Mouse (Mus musculus) kidney, embryonic 16.5 days (tissue): ENCODE measurements around the gene Paics. TPM values are rescaled to one million over a fixed set of nuclear protein-coding genes. Genes with fewer than 3 reads are reported as not detected.

Experiments
- ATAC-seq: fragments of 200-750 bp; cut with Nextera tagmentation; 2 replicates; pipeline ENCODE4 v1.8.0; 2017; ENCODE audit warnings: moderate TSS enrichment; ENCODE audit not compliant: low FRiP score, low TSS enrichment
- H3K27ac ChIP-seq: fragments of 300-500 bp; sonication (generic); 2 replicates; pipeline ENCODE4 v1.5.1; 2014; ENCODE audit warnings: low read length
- H3K27me3 ChIP-seq: fragments of 300-500 bp; sonication (generic); 2 replicates; pipeline ENCODE4 v1.6.1; 2014; ENCODE audit warnings: low read length, control low read depth, mixed read lengths; ENCODE audit not compliant: insufficient read depth
- H3K36me3 ChIP-seq: fragments of 300-500 bp; sonication (generic); 2 replicates; pipeline ENCODE4 v1.6.1; 2014; ENCODE audit warnings: low read length, control low read depth, mixed read lengths; ENCODE audit not compliant: insufficient read depth
- H3K4me1 ChIP-seq: fragments of 300-500 bp; sonication (generic); 2 replicates; pipeline ENCODE4 v1.6.1; 2014; ENCODE audit warnings: low read length, control low read depth, mixed read lengths; ENCODE audit not compliant: insufficient read depth
- H3K4me2 ChIP-seq: fragments of 300-500 bp; sonication (generic); replicated peaks from 2 replicates; pipeline ENCODE4 v1.6.1; 2014; ENCODE audit warnings: low read depth, low read length
- H3K4me3 ChIP-seq: fragments of 300-500 bp; sonication (generic); 2 replicates; pipeline ENCODE4 v1.5.1; 2014; ENCODE audit warnings: mild to moderate bottlenecking, low read length
- H3K9ac ChIP-seq: fragments of 300-500 bp; sonication (generic); replicated peaks from 2 replicates; pipeline ENCODE4 v1.6.1; 2014; ENCODE audit warnings: low read length
- H3K9me3 ChIP-seq: fragments of 300-500 bp; sonication (generic); 2 replicates; pipeline ENCODE4 v1.6.1; 2016; ENCODE audit warnings: low read length, control low read depth
- WGBS: fragments of 180-500 bp; shearing (Covaris S2); extraction: QIAGEN DNeasy Blood & Tissue Kit; methylation state at CpG from one replicate; pipeline ENCODE4 v1.1.7; 2014; 5-methylcytosine and 5-hydroxymethylcytosine counted together
- polyA plus RNA-seq: library from polyadenylated mRNA; unstranded; fragments of >200 nt; fragmentation: Nextera tagmentation; extraction: Ambion mirVana; gene quantifications from 2 replicates; pipeline ENCODE4 v1.2.1, GENCODE M21; 2015

Paics gene
- polyA plus RNA-seq, 1 experiment from 2014 or later: 353 TPM

- H3K36me3 ChIP-seq: peaks cover 63% of the 10 kb centered on the region
- H3K9ac ChIP-seq: no peak overlapping the region
- no peak for ATAC-seq
- no peak overlapping the region for H3K4me3 ChIP-seq
- no peaks in the 10 kb centered on the region for H3K4me1 ChIP-seq
- H3K9me3 ChIP-seq: no peaks in the 10 kb centered on the region
- no peak overlapping the region for H3K4me2 ChIP-seq
- no peaks in the 10 kb centered on the region for H3K27me3 ChIP-seq
- H3K27ac ChIP-seq: no peak overlapping the region
- WGBS: 45% methylated on average over 5 of the region's 5 CpGs
Measured at GRCm38 (mm10) chr5:76998416-76998815, 47.3 kb downstream of the Paics start.

DNA sequence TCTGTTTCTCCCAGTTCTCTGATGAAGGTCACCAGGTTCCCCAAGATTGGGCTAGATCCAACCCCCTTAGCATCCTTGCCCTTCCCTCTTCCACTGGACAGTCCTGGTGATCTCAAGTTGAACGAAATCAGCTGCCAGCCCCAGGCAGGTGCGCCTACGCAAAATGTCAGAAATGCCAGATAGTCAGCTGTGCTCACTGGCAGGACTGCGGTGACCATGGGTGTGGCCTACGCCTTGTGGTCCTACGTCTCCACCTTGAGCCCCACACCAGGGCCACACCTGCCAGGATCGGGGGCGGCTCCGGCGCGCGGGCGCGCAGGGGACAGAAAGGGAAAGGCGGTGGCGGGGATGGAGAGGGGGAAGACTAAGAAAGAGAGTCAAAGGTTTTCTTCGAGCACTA lies 50.1 kb downstream of the Paics start:
- no peak overlapping the region for H3K9ac ChIP-seq
- no peaks in the 10 kb centered on the region for H3K9me3 ChIP-seq
- no peaks in the 10 kb centered on the region for H3K4me1 ChIP-seq
- H3K4me2 ChIP-seq: no peak overlapping the region
- no peak overlapping the region for H3K27ac ChIP-seq
- whole genome bisulfite sequencing: 97% methylated on average over 17 of the region's 17 CpGs
- no peaks in the 10 kb centered on the region for H3K27me3 ChIP-seq
- ATAC-seq: no peak
- no peak overlapping the region for H3K4me3 ChIP-seq
- peaks cover 38% of the 10 kb centered on the region for H3K36me3 ChIP-seq

DNA sequence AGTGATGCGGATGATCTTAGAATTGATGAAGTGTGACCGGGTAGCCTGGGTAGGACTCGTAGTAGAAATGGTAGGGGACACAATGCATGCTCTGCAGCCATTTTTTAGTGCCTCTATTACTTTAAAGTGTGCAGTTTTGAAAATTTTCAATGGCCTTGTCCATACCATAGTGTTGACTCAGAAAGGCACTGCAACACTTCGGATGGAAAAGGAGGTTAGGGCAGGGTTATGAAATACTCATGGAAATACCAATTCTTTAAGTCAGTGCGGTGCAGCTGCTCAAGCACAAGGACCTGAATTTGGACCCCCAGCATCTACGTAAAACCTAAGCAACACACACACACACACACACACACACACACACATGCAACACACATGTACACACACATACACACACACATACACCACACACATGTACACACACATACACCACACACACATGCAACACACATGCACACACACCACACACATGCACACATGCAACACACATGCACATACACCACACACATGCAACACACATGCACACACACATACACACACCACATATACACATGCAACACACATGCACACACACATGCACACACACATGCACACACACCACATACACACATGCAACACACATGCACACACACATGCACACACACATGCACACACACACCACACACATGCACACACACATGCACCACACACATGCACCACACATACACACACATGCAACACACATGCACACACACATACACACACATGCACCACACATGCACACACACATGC lies 53.1 kb downstream of the Paics start, which contains the start of gene Arl9:
Arl9 (plus strand) TSS at position 5 of the 771 bp plus-strand sequence.
- Histone ChIP-seq H3K27ac (no peak within 1 kb of the TSS), H3K27me3 (no peaks in the 10 kb centered on the region), H3K9me3 (no peaks in the 10 kb centered on the region), H3K36me3 (peaks cover 19% of the 10 kb centered on the region), H3K4me1 (no peaks in the 10 kb centered on the region), H3K9ac (no peak within 1 kb of the TSS), H3K4me3 (no peak within 1 kb of the TSS), H3K4me2 (no peak within 1 kb of the TSS)
- no peak for ATAC-seq
- 93% methylated on average over 6 of the region's 6 CpGs for WGBS

- H3K4me1 ChIP-seq: no peaks in the 10 kb centered on the region
- WGBS: 95% methylated on average over 9 of the region's 9 CpGs
- no peak overlapping the region for H3K27ac ChIP-seq
- no peaks in the 10 kb centered on the region for H3K9me3 ChIP-seq
- H3K4me3 ChIP-seq: no peak overlapping the region
- no peak for ATAC-seq
- peaks cover 3% of the 10 kb centered on the region; the same call in 1 of the 2 replicates for H3K27me3 ChIP-seq
- no peaks in the 10 kb centered on the region for H3K36me3 ChIP-seq
- H3K9ac ChIP-seq: no peak overlapping the region
- no peak overlapping the region for H3K4me2 ChIP-seq
Measured at GRCm38 (mm10) chr5:77010352-77010751, 59.2 kb downstream of the Paics start.

DNA sequence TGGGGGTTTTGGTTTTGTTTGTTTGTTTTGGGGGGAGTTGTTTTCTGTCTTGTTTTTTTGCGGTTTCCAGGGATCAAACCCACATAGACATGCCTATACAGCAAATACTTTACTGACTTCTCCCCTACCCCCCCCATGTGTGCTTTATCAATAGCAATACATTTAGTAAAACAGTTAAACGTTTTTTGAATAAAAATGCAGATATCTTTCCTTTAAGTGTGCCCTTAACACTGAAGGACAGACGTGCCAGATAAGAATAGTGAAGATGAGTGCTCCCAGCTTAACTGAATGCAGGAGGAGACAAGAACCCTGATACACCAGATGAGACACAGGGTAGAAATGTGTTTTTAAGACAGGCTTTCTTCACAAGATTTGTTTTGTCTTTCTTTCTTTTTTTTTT lies 60.0 kb downstream of the Paics start:
- Histone ChIP-seq H3K4me3 (no peak overlapping the region), H3K9me3 (no peaks in the 10 kb centered on the region), H3K4me1 (peaks cover 1% of the 10 kb centered on the region; the same call in 1 of the 2 replicates), H3K27ac (no peak overlapping the region), H3K9ac (no peak overlapping the region), H3K27me3 (peaks cover 3% of the 10 kb centered on the region; the same call in 1 of the 2 replicates), H3K36me3 (no peaks in the 10 kb centered on the region), H3K4me2 (no peak overlapping the region)
- WGBS: 65% methylated on average over 3 of the region's 3 CpGs
- no peak for ATAC-seq

- no peak overlapping the region for H3K9ac ChIP-seq
- 81% methylated on average over 3 of the region's 3 CpGs for WGBS
- H3K4me1 ChIP-seq: peaks cover 4% of the 10 kb centered on the region; the same call in 1 of the 2 replicates
- H3K4me2 ChIP-seq: no peak overlapping the region
- H3K36me3 ChIP-seq: no peaks in the 10 kb centered on the region
- ATAC-seq: no peak
- no peaks in the 10 kb centered on the region for H3K9me3 ChIP-seq
- H3K4me3 ChIP-seq: no peak overlapping the region
- H3K27ac ChIP-seq: no peak overlapping the region
- peaks cover 3% of the 10 kb centered on the region; the same call in 1 of the 2 replicates for H3K27me3 ChIP-seq
Measured at GRCm38 (mm10) chr5:77013171-77013570, 62.1 kb downstream of the Paics start.

DNA sequence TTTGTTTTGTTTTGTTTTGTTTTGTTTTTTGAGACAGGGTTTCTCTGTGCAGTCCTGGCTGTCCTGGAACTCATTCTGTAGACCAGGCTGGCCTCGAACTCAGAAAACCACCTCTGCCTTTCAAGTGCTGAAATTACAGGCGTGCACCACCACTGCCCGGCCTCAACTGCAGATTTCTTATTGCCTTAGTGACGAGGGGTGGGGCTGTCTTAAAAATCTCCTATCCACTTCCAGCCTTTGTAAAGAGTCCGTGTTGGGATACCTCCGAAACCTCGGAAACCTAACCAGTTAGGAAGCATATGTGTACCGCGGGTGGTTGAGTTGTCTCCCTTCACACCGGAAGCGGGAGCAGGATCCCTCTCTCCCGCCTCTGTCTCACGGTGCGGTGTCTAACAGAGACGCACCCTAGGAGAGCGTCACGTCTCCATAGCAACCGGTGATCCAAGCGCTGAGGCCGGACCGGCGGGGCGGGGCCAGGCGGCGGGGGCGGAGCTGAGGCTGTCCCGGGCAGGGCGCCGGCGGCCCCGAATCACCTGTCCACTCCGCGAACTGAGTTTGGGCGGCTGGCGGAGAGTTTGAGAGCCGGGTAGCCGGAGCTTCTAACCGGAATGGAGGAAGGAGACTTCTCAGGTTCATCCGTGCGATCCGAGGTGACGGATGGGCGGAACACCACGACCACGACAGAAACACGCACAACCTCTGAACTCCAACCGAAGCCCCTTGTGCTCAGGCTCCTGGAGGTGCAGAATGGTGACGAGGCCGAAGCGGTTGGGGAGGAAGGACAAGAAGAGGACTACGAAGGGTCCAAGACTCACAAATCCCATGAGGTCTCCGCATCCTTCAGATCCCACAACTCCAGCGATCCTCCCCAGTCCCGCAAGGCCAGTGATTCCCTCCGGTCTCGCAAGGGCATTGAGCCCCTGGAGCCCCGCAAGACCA lies 64.7 kb downstream of the Paics start, which contains the start of gene Thegl:
Thegl (plus strand) TSS at position 480 of the 939 bp plus-strand sequence.
- Histone ChIP-seq H3K27ac (no peak within 1 kb of the TSS), H3K4me1 (peaks cover 4% of the 10 kb centered on the region; the same call in 1 of the 2 replicates), H3K36me3 (no peaks in the 10 kb centered on the region), H3K9me3 (no peaks in the 10 kb centered on the region), H3K4me3 (peak within 1 kb of the TSS; percentile 59), H3K9ac (peak within 1 kb of the TSS; percentile 59), H3K27me3 (peaks cover 3% of the 10 kb centered on the region; the same call in 1 of the 2 replicates), H3K4me2 (peak within 1 kb of the TSS; percentile 93)
- peak; percentile 99 for ATAC-seq
- 8% methylated on average over 57 of the region's 57 CpGs for WGBS

Other genes starting within 250 kb of the Paics start
- gene Aasdh, start 45.8 kb upstream of the Paics start, polyA plus RNA-seq: 18.2 and 22.4 TPM in 2 replicates
- 42.0 and 42.4 TPM in 2 replicates for gene Ppat, start 271 bp downstream of the Paics start, polyA plus RNA-seq
- 98.0 and 104 TPM in 2 replicates for gene Srp72, start 23.4 kb downstream of the Paics start, polyA plus RNA-seq
- not detected in 2 replicates for gene Arl9, start 52.7 kb downstream of the Paics start, polyA plus RNA-seq
- gene Thegl, start 64.7 kb downstream of the Paics start, polyA plus RNA-seq: 0.09 TPM in 1 of 2 replicates, not detected in the other
- 1.1 and 1.8 TPM in 2 replicates for gene Hopx, start 163.8 kb downstream of the Paics start, polyA plus RNA-seq